Comparison of ENCODE assay signal across 13 mouse cellular contexts in the genomic region with DNA sequence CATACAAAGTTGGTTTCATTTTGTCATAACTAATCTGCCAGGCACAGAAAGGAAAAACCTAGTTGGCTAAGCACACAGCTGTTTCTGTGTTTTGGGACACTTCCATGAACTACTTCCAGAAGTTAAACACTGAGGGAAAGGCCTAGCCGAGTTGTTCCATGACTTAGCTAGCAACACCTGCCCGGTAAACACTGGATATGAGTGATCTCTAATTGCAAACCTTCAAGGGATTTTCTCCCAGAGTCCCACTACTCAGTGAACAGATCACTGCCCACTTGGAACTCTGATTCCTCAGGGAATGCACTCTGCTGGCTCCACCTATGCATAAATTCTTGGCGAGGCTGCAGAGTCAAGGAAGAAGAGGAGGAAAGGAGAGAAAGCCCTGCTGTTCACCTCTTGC. TPM values are rescaled to one million over a fixed set of nuclear protein-coding genes. Genes with fewer than 3 reads are reported as not detected.
DNase-seq lines count a peak whose midpoint lies in the region; ATAC-seq and TF ChIP-seq lines count a peak whose summit lies in the region.
"Had no signal": no experiment of that assay in that cellular context is flagged by ENCODE, and none has a peak within 500 bp of the region (broad histone marks: within the 10 kb centered on the region; RNA-seq: fewer than 3 reads in every experiment).

No protein-coding gene starts in this region.

- DNase-seq in heart, adult 18-20 months = peak; percentile 57 to 62
- no peak for DNase-seq in heart, postnatal 4 days
- peak; percentile 24 for DNase-seq in kidney, postnatal 14 days
- DNase-seq in kidney, postnatal 25 days = no peak
- peak; percentile 73 for DNase-seq in heart, embryonic 10.5 days (ENCODE audit: low spot score)
- DNase-seq in stomach, postnatal 0 days (ENCODE audit: low spot score) = no peak
- DNase-seq in layer of hippocampus, postnatal 36 days = no peak
- DNase-seq: cerebellum, adult 11 months; gastrocnemius, postnatal 36 days had no signal

- ATAC-seq in stomach, postnatal 0 days (ENCODE audit: low FRiP score, low TSS enrichment) = no peak
- ATAC-seq: forebrain, embryonic 16.5 days; hindbrain, postnatal 0 days had no signal

- H3K4me1 ChIP-seq in heart, embryonic 10.5 days = peaks cover 61% of the 10 kb centered on the region
- 0 out of 2 replicates have a peak, but pooled peaks cover 3% of the 10 kb centered on the region for H3K4me1 ChIP-seq in stomach, postnatal 0 days (replicated peaks; ENCODE audit: control insufficient read depth, insufficient read depth)

- no peak overlapping the region for H3K27ac ChIP-seq in heart, embryonic 10.5 days
- peak overlapping the region; percentile 49 for H3K27ac ChIP-seq in stomach, postnatal 0 days (replicated peaks)
- H3K27ac ChIP-seq: hindbrain, postnatal 0 days; liver, embryonic 14.5 days had no signal

- no peak overlapping the region for H3K4me3 ChIP-seq in heart, embryonic 10.5 days
- no peak overlapping the region for H3K4me3 ChIP-seq in stomach, postnatal 0 days (ENCODE audit: low read depth, low read length)

- H3K9ac ChIP-seq in stomach, postnatal 0 days (ENCODE audit: low read length) = no peak overlapping the region
- H3K9ac ChIP-seq: liver, embryonic 14.5 days had no signal

- H3K9me3 ChIP-seq in heart, embryonic 10.5 days = no peaks in the 10 kb centered on the region
- no peaks in the 10 kb centered on the region for H3K9me3 ChIP-seq in stomach, postnatal 0 days (ENCODE audit: control insufficient read depth, low read length)

- H3K27me3 ChIP-seq in heart, embryonic 10.5 days (ENCODE audit: insufficient read depth, poor library complexity, severe bottlenecking) = no peaks in the 10 kb centered on the region
- no peaks in the 10 kb centered on the region for H3K27me3 ChIP-seq in stomach, postnatal 0 days (ENCODE audit: control insufficient read depth, insufficient read depth, low read length)

- H3K36me3 ChIP-seq in heart, embryonic 10.5 days = no peaks in the 10 kb centered on the region
- no peaks in the 10 kb centered on the region for H3K36me3 ChIP-seq in stomach, postnatal 0 days (ENCODE audit: control insufficient read depth, insufficient read depth, low read length)

- H3K4me2 ChIP-seq in stomach, postnatal 0 days (replicated peaks; ENCODE audit: low read depth) = no peak overlapping the region; the same call in 1 of the 2 replicates
- H3K4me2 ChIP-seq: midbrain, embryonic 11.5 days had no signal

- TF ChIP-seq CTCF in stomach, postnatal 0 days (IDR thresholded peaks at IDR 0.05; ENCODE audit: low read depth) = no peak

- WGBS in heart, embryonic 10.5 days = 66% methylated on average over 3 of the region's 3 CpGs
- WGBS in stomach, postnatal 0 days = 43% methylated on average over 3 of the region's 3 CpGs

- TF ChIP-seq EP300 in stomach, postnatal 0 days (optimal IDR thresholded peaks at IDR 0.05) = no peak

RNA-seq across cellular contexts. Expression of gene Crybg3, which starts 6.1 kb away (rescaled TPM):
- total RNA-seq in heart, adult 18-20 months (2021) = 10 to 100 TPM; 71.9 to 73.5 TPM
- total RNA-seq in heart, postnatal 4 days (2021) = 10 to 100 TPM; 85.5 to 86.4 TPM
- 11.4 and 17.5 TPM in 2 replicates for polyA plus RNA-seq in heart, embryonic 10.5 days (2016; fragmentation: Nextera tagmentation; extraction: Ambion mirVana)
- 6.3 and 7.3 TPM in 2 replicates for polyA plus RNA-seq in stomach, postnatal 0 days (2015; fragmentation: Nextera tagmentation; extraction: Ambion mirVana)
- 1 to 10 TPM; 4.7 TPM for total RNA-seq in layer of hippocampus, postnatal 36 days (2021)

RNA-seq across cellular contexts. Expression of gene Arl6, which starts 44.5 kb away (rescaled TPM):
- total RNA-seq in heart, adult 18-20 months (2021) = 1 to 10 TPM; 3.0 to 4.0 TPM
- 1 to 10 TPM; 6.4 to 8.8 TPM for total RNA-seq in heart, postnatal 4 days (2021)
- 22.6 and 24.0 TPM in 2 replicates for polyA plus RNA-seq in heart, embryonic 10.5 days (2016; fragmentation: Nextera tagmentation; extraction: Ambion mirVana)
- polyA plus RNA-seq in stomach, postnatal 0 days (2015; fragmentation: Nextera tagmentation; extraction: Ambion mirVana) = 17.8 and 18.2 TPM in 2 replicates
- total RNA-seq in layer of hippocampus, postnatal 36 days (2021) = 10 to 100 TPM; 28.3 to 30.4 TPM

Comparison
In these comparisons a context has a peak if more than half of its experiments do, and no peak if none do; other contexts are left out.
1. DNase-seq: peak in heart, adult 18-20 months (2 of 2), kidney, postnatal 14 days (single experiment) and heart, embryonic 10.5 days (single experiment); none in heart, postnatal 4 days (single experiment), kidney, postnatal 25 days (0 of 2), stomach, postnatal 0 days (single experiment) and layer of hippocampus, postnatal 36 days (0 of 2).
2. RNA of gene Crybg3, which starts 6.1 kb away (total RNA-seq): 85.5 to 86.4 TPM in heart, postnatal 4 days and 71.9 to 73.5 TPM in heart, adult 18-20 months; 4.7 TPM in layer of hippocampus, postnatal 36 days; every median in the first group is over 10 times any median in the second.